Mouse (Mus musculus): ENCODE measurements around the gene Rab4a. TPM values are rescaled to one million over a fixed set of nuclear protein-coding genes. Genes with fewer than 3 reads are reported as not detected.

Rab4a gene
- polyA plus RNA-seq, 1 experiment from 2014 or later, result 55.3 TPM

DNA sequence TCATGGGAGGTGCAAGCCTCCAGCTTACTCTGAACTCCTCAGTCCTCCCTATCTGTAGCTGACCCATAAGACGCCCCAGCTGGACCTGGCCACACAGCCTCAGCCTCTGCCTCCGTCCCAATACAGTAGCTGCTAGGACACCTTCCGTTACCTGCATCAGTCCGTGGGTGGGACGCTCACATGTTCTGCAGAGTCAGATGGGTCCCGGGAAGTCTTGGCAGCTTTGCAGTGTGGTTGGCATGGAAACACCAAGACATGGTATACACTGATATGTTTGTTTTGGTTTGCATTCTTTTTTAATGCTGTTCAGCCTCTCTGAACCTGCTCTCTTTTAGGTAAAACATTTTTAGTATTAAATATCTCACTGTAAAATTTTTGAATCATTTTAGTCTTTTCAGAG is 30.6 kb downstream of the Rab4a start:
- Histone ChIP-seq H3K27ac (replicated peaks) (no peak overlapping the region), H3K4me2 (replicated peaks) (no peak overlapping the region), H3K4me1 (no peaks in the 10 kb centered on the region), H3K36me3 (peaks cover 59% of the 10 kb centered on the region), H3K27me3 (no peaks in the 10 kb centered on the region), H3K9me3 (no peaks in the 10 kb centered on the region), H3K9ac (replicated peaks) (no peak overlapping the region), H3K4me3 (no peak overlapping the region)
- WGBS, result 93% methylated on average over 6 of the region's 6 CpGs
- ATAC-seq (ENCODE audit: low FRiP score, low read depth), result no peak

DNA sequence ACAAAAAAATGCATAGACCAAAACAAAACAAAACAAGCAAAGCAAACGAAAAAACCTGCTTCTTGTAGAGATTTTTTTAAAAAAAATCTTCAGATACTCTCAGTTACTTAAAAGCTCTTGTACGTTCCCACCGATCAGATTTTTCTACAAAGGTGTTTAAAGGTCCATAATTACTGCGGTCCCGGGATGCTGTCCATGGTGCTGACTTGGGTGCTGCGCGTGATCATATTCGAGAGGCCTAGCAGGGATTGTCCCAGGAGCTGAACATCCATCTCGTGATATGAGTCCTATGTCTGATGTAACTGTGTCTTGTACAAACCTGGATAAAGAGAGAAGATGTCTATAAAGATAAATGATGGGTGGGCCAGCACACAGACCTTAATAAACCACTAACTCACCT is 32.7 kb downstream of the Rab4a start:
- H3K9ac ChIP-seq (replicated peaks), result no peak overlapping the region
- 75% methylated on average over 9 of the region's 9 CpGs for WGBS
- no peak overlapping the region for H3K4me3 ChIP-seq
- no peak overlapping the region for H3K4me2 ChIP-seq (replicated peaks)
- H3K4me1 ChIP-seq, result no peaks in the 10 kb centered on the region
- H3K27ac ChIP-seq (replicated peaks), result no peak overlapping the region
- H3K36me3 ChIP-seq, result peaks cover 53% of the 10 kb centered on the region
- no peak for ATAC-seq (ENCODE audit: low FRiP score, low read depth)
- H3K9me3 ChIP-seq, result no peaks in the 10 kb centered on the region
- no peaks in the 10 kb centered on the region for H3K27me3 ChIP-seq

DNA sequence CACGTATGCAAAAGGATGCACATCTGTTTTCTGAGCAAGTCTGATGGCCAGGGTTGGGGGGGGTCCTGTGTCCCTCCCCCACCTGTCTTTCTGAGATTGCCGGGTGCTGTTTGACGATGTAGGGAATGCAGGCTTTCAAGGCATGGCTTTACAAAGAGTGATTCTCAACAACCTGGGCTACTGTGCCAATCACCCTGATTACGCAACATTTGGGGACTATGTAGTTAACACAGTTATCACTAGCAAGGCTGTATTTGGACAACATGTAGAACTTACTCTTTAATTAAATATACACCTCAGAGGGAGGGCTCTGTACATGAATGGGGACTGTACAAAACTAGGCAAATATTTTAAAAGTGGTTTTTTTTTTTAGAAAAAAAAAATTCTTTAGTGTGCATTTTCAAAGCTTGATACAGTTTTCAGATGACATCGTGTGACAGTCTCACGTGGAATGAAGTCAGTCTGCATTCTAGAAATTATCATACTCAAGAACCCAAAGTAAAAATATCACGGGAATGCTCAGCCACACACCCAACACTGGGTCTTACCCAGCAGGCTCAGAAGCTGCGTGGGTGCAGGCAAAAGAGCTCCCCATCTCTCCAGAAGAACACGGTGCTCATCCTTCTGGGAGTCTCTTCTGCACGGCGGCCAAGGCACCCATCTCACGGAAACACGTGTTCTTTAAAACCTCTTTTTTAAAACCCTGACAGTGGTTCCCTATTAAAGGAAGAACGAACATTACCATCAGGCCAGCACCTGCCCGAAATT is 35.0 kb downstream of the Rab4a start:
- Histone ChIP-seq H3K9me3 (no peaks in the 10 kb centered on the region), H3K4me2 (replicated peaks) (no peak overlapping the region), H3K27ac (replicated peaks) (no peak overlapping the region), H3K4me3 (no peak overlapping the region), H3K27me3 (no peaks in the 10 kb centered on the region), H3K36me3 (peaks cover 30% of the 10 kb centered on the region), H3K9ac (replicated peaks) (no peak overlapping the region), H3K4me1 (no peaks in the 10 kb centered on the region)
- 95% methylated on average over 15 of the region's 15 CpGs for WGBS
- ATAC-seq (ENCODE audit: low FRiP score, low read depth), result no peak

DNA sequence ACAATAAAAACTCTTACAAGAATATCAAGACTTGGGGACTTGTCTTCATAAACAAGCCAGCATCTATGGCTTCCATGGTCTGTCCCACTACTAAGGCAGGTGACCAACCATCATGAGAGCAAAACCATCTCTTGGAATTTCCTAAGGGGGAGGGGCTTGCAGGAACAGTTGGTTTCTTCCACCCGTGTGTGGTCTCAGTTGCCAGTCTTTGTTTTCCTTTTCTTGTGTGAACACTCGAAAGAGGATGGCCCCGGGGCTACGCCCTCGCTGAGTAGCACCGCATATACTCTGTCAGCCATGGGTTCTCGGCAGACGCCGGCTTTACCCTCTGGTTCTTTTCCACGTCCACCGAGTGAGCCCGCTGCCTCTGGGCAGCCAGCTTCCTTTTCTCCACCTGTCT is 36.3 kb downstream of the Rab4a start:
- Histone ChIP-seq H3K27ac (replicated peaks) (no peak overlapping the region), H3K9me3 (no peaks in the 10 kb centered on the region), H3K36me3 (peaks cover 24% of the 10 kb centered on the region), H3K4me3 (no peak overlapping the region), H3K27me3 (no peaks in the 10 kb centered on the region), H3K9ac (replicated peaks) (no peak overlapping the region), H3K4me1 (no peaks in the 10 kb centered on the region), H3K4me2 (replicated peaks) (no peak overlapping the region)
- WGBS, result 88% methylated on average over 12 of the region's 12 CpGs
- ATAC-seq (ENCODE audit: low FRiP score, low read depth), result no peak

DNA sequence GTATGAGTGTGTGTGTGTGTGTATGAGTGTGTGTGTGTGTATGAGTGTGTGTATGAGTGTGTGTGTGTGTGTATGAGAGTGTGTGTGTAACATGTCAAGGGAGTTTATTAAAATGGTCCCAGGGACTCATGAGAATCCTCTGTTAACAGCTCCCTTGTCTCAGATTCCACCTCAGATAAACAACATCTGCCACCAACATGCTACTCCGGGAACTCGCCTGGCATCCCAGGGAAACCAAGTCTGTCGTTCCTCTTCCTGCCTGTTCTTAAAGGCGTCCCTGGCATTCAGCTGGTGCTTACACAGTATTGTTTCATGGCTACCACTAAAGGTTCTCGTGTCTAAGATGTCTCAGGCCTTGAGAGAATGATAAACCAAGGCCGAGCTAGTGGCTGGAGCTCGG is 38.6 kb downstream of the Rab4a start:
- H3K27ac ChIP-seq (replicated peaks), result no peak overlapping the region

DNA sequence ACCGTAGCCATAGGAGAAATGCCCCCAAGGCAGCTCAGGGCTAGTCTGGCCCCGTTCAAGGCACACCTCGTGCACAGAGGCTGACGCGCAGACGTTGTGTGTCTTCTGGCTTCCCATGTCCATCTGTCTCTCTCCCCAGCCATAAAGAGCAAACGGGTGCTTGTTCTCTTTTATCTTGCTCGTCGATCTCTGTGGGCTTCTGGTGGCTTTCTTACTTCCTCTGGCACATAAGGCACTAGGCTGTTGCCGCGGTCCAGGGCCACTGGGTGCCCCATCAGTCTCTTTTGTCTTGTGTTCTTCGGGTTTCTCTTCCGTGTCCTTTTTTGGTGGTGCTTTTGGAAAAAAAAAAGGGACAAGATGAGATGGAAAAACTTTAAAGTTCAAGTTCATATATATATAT is 39.3 kb downstream of the Rab4a start:
- Histone ChIP-seq H3K4me2 (replicated peaks) (no peak overlapping the region), H3K36me3 (0 out of 2 replicates have a peak, but pooled peaks cover 18% of the 10 kb centered on the region), H3K4me1 (no peaks in the 10 kb centered on the region), H3K4me3 (no peak overlapping the region), H3K27me3 (no peaks in the 10 kb centered on the region), H3K27ac (replicated peaks) (no peak overlapping the region), H3K9ac (replicated peaks) (no peak overlapping the region), H3K9me3 (no peaks in the 10 kb centered on the region)
- ATAC-seq (ENCODE audit: low FRiP score, low read depth), result no peak
- 92% methylated on average over 13 of the region's 13 CpGs for WGBS

More for the DNA sequence above, 38.6 kb downstream of the Rab4a start:
- no peaks in the 10 kb centered on the region for H3K4me1 ChIP-seq
- 88% methylated on average over 7 of the region's 7 CpGs for WGBS
- no peaks in the 10 kb centered on the region for H3K27me3 ChIP-seq
- no peak overlapping the region for H3K9ac ChIP-seq (replicated peaks)
- H3K9me3 ChIP-seq, result no peaks in the 10 kb centered on the region
- no peak overlapping the region for H3K4me2 ChIP-seq (replicated peaks)
- ATAC-seq (ENCODE audit: low FRiP score, low read depth), result no peak
- 0 out of 2 replicates have a peak, but pooled peaks cover 18% of the 10 kb centered on the region for H3K36me3 ChIP-seq
- no peak overlapping the region for H3K4me3 ChIP-seq

DNA sequence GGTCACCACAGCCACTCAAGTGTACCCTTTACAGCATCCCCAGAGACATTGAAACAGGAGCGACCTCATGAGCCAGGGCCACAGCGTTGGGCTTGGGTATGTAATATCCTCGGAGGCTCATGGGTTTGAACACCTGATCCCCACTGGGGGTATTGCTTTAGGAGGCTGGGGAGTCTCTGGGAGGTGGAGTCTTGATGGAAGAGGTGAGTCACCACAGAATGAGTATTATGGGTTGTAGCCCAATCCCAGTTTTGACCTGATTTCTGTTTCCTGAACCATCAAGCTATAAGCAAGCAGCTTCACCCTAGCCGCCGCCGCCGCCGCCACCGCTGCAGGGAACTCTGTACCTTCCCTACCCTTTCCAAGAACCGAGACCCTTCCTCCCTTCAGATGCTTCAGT is 40.2 kb downstream of the Rab4a start:
- WGBS, result 92% methylated on average over 10 of the region's 10 CpGs
- Histone ChIP-seq H3K9me3 (no peaks in the 10 kb centered on the region), H3K27ac (replicated peaks) (no peak overlapping the region), H3K4me2 (replicated peaks) (no peak overlapping the region), H3K9ac (replicated peaks) (no peak overlapping the region), H3K36me3 (0 out of 2 replicates have a peak, but pooled peaks cover 16% of the 10 kb centered on the region), H3K4me1 (no peaks in the 10 kb centered on the region), H3K4me3 (no peak overlapping the region), H3K27me3 (no peaks in the 10 kb centered on the region)
- ATAC-seq (ENCODE audit: low FRiP score, low read depth), result no peak

DNA sequence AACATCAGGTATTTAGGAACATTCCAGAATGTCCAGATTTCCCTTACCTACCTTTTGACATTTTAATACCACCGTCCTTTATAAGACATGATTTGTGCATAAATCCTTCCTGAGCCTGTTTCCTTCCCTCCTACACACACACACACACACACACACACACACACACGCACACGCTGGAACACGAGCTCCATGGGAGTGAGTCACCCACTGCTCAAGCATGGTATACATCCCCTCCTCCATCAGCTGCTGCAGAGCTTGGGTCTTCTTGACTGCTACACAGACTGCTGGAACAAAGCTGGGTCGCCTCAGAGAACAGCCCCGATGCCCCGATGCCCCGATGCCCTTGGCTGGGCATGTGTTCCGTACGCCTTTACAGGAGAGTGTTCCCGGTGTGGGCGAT is 40.7 kb downstream of the Rab4a start:
- Histone ChIP-seq H3K9me3 (no peaks in the 10 kb centered on the region), H3K27ac (replicated peaks) (no peak overlapping the region), H3K4me3 (no peak overlapping the region), H3K27me3 (no peaks in the 10 kb centered on the region), H3K36me3 (0 out of 2 replicates have a peak, but pooled peaks cover 11% of the 10 kb centered on the region), H3K4me2 (replicated peaks) (no peak overlapping the region), H3K9ac (replicated peaks) (no peak overlapping the region), H3K4me1 (no peaks in the 10 kb centered on the region)
- WGBS, result 92% methylated on average over 12 of the region's 12 CpGs
- ATAC-seq (ENCODE audit: low FRiP score, low read depth), result no peak

DNA sequence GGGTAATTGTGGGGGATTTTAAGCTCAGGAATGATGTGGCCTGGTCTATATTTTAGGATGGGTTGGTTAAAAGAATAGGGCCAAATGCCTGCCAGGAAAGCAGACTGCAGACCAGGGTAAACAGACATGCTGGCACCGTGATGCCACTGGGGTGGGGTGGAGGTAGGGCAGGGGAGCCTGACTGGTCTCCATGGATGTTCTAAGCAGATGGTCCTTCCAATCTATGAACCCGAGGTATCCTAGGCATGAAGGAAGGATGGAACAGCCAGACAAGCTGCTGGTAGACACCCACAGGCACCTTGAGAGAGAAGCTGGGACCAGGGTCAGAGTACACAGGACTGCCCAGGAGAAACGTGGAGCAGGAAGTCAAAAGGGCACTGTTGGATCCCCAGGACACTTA is 41.8 kb downstream of the Rab4a start:
- H3K4me1 ChIP-seq, result no peaks in the 10 kb centered on the region
- 73% methylated on average over 3 of the region's 3 CpGs for WGBS
- H3K27ac ChIP-seq (replicated peaks), result no peak overlapping the region
- H3K4me3 ChIP-seq, result no peak overlapping the region
- no peaks in the 10 kb centered on the region for H3K9me3 ChIP-seq
- H3K4me2 ChIP-seq (replicated peaks), result no peak overlapping the region
- H3K36me3 ChIP-seq, result 0 out of 2 replicates have a peak, but pooled peaks cover 2% of the 10 kb centered on the region
- no peak overlapping the region for H3K9ac ChIP-seq (replicated peaks)
- ATAC-seq (ENCODE audit: low FRiP score, low read depth), result no peak
- no peaks in the 10 kb centered on the region for H3K27me3 ChIP-seq

DNA sequence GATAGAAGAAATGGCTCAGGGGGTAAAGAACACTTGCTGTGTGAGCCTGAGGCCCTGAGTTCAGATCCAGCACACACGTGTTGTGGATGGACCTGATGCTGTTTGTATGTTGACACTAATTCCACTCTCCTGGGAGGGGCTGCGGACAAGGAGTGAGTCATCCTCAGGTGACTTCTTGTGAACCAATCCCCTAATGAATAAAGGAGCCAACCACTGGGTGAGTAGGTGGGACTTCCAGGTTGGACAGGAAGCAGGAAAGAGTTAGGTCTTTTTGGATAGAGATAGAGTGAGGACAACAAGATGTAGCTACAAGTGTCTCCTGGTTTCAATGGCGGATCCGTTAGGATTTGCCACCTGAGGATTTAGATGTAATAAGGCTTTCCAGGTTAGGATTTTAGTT is 43.6 kb downstream of the Rab4a start:
- Histone ChIP-seq H3K4me2 (replicated peaks) (no peak overlapping the region), H3K27me3 (no peaks in the 10 kb centered on the region), H3K36me3 (no peaks in the 10 kb centered on the region), H3K4me1 (no peaks in the 10 kb centered on the region), H3K27ac (replicated peaks) (no peak overlapping the region), H3K9ac (replicated peaks) (no peak overlapping the region), H3K9me3 (no peaks in the 10 kb centered on the region), H3K4me3 (no peak overlapping the region)
- WGBS, result 89% methylated on average over 4 of the region's 4 CpGs
- no peak for ATAC-seq (ENCODE audit: low FRiP score, low read depth)

DNA sequence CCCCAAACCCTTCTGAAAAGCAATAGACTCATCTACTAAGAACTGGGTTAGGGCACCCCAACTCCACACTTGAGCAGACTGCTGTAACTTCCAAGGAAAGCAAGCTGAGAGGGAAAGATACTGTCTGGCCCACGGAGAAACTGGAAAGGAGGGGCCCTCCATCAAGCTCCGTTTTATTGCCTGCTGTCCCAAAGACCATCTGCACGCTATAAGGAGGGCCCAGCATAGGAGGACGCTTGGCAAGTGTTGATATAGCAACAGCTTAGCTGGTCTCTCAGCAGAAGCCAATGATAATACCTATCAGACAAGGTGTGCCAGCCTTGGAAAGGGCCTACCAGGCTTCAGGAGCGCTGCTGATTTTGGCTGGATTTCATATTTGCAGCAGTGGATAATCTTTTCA is 45.8 kb downstream of the Rab4a start:
- ATAC-seq (ENCODE audit: low FRiP score, low read depth), result no peak
- no peaks in the 10 kb centered on the region for H3K9me3 ChIP-seq
- no peak overlapping the region for H3K27ac ChIP-seq (replicated peaks)
- no peak overlapping the region for H3K9ac ChIP-seq (replicated peaks)
- H3K36me3 ChIP-seq, result no peaks in the 10 kb centered on the region
- no peaks in the 10 kb centered on the region for H3K27me3 ChIP-seq
- 69% methylated on average over 5 of the region's 5 CpGs for WGBS
- H3K4me3 ChIP-seq, result no peak overlapping the region
- H3K4me2 ChIP-seq (replicated peaks), result no peak overlapping the region
- no peaks in the 10 kb centered on the region for H3K4me1 ChIP-seq

DNA sequence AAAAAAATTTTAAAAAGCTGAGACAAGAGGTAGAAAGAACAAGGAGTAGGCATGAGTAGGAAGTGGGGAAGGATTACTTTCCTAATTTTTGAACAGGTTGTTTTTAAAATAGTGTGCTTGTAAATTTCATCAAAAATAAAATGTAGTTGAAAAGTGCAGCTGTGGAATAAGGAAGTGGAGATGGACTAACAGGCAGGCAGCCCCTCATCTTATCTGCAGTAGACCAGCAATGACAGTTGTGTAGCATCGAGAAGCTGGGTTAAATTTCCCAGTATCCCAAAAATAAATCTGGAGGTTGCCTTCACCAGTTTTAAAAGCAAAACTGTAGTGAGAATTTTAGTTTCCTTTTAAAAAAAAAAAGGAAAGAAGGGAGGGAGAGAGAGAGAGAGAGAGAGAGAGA is 48.5 kb downstream of the Rab4a start:
- Histone ChIP-seq H3K4me1 (peaks cover 13% of the 10 kb centered on the region), H3K27me3 (no peaks in the 10 kb centered on the region), H3K9ac (replicated peaks) (no peak overlapping the region), H3K4me3 (no peak overlapping the region), H3K27ac (replicated peaks) (no peak overlapping the region), H3K4me2 (replicated peaks) (no peak overlapping the region), H3K36me3 (no peaks in the 10 kb centered on the region), H3K9me3 (no peaks in the 10 kb centered on the region)
- 94% methylated on average over 1 of the region's 1 CpGs for WGBS
- no peak for ATAC-seq (ENCODE audit: low FRiP score, low read depth)
